Comparison of ENCODE assay signal across 14 mouse cellular contexts in the genomic region with DNA sequence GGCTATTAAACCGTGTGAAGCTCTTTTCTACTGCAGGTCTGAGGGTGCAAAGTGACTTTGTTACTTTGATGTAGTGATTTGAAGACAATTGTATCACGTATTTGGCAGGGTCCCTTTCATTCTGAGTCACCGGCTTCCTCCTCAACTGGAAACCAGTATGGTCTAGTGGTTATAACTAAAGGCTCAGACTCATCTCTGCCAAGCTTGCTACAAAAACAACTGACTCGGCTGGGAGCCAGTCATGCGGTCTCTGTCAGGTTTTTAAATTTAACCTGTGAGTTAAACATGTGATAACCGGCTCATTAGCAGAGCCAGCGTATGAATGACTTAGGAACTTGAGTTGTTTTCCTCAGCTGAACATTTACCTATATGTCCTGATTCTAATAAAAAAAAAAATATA. TPM values are rescaled to one million over a fixed set of nuclear protein-coding genes. Genes with fewer than 3 reads are reported as not detected.
DNase-seq lines count a peak whose midpoint lies in the region; ATAC-seq lines count a peak whose summit lies in the region.
"Had no signal": no experiment of that assay in that cellular context is flagged by ENCODE, and none has a peak within 500 bp of the region (broad histone marks: within the 10 kb centered on the region; RNA-seq: fewer than 3 reads in every experiment).

No protein-coding gene starts in this region.

- peaks cover 86% of the 10 kb centered on the region for H3K79me2 ChIP-seq in macrophage (ENCODE audit: inconsistent target)

- H3K9me3 ChIP-seq in midbrain, embryonic 13.5 days: no peaks in the 10 kb centered on the region
- H3K9me3 ChIP-seq: limb, embryonic 13.5 days; neural tube, embryonic 12.5 days had no signal

- H3K4me2 ChIP-seq in midbrain, embryonic 13.5 days (replicated peaks): no peak overlapping the region
- H3K4me2 ChIP-seq: limb, embryonic 13.5 days; neural tube, embryonic 12.5 days had no signal

- H3K36me3 ChIP-seq in macrophage (ENCODE audit: inconsistent target): peaks cover 15% of the 10 kb centered on the region; the same call in 1 of the 2 replicates
- peaks cover 6% of the 10 kb centered on the region; the same call in 1 of the 2 replicates for H3K36me3 ChIP-seq in midbrain, embryonic 13.5 days

- peak; percentile 71 for DNase-seq in heart, adult 8-10 months (ENCODE audit: low spot score)
- no peak for DNase-seq in heart, postnatal 25 days (ENCODE audit: low spot score)
- DNase-seq in thymus, postnatal 25 days: no peak
- DNase-seq: gastrocnemius, postnatal 10 days; lung, postnatal 10 days had no signal

- no peak overlapping the region for H3K9ac ChIP-seq in midbrain, embryonic 13.5 days (replicated peaks)
- H3K9ac ChIP-seq: limb, embryonic 13.5 days; neural tube, embryonic 12.5 days had no signal

- H3K4me1 ChIP-seq in midbrain, embryonic 13.5 days (replicated peaks): no peaks in the 10 kb centered on the region
- H3K4me1 ChIP-seq: limb, embryonic 13.5 days; neural tube, embryonic 12.5 days had no signal

- peak overlapping the region; percentile 84 for H3K27ac ChIP-seq in macrophage
- H3K27ac ChIP-seq in midbrain, embryonic 13.5 days: no peak overlapping the region
- H3K27ac ChIP-seq: kidney, postnatal 0 days; limb, embryonic 13.5 days; neural tube, embryonic 12.5 days had no signal

- H3K4me3 ChIP-seq in macrophage (ENCODE audit: inconsistent target): no peak overlapping the region
- no peak overlapping the region for H3K4me3 ChIP-seq in midbrain, embryonic 13.5 days (replicated peaks)
- H3K4me3 ChIP-seq: erythroblast, embryonic 14.5 days; limb, embryonic 13.5 days; neural tube, embryonic 12.5 days had no signal

- intact Hi-C loops in heart, postnatal 25 days (cut with DNase I): no loop called here

- H3K27me3 ChIP-seq in midbrain, embryonic 13.5 days: no peaks in the 10 kb centered on the region
- H3K27me3 ChIP-seq: limb, embryonic 13.5 days; neural tube, embryonic 12.5 days had no signal

- 60% methylated on average over 7 of the region's 7 CpGs for WGBS in macrophage (ENCODE audit: missing documents)
- WGBS in midbrain, embryonic 13.5 days: 87% methylated on average over 7 of the region's 7 CpGs

- ATAC-seq in CD4-positive, CD25-positive, alpha-beta regulatory T cell, adult 4 months: peak; percentile 95
- 0 out of 2 replicates have a peak, but pooled peaks have one; percentile 25 for ATAC-seq in common myeloid progenitor, adult 5-6 weeks (replicated peaks; ENCODE audit: low read depth, poor library complexity, severe bottlenecking)
- ATAC-seq in midbrain, embryonic 13.5 days: no peak

RNA-seq across cellular contexts. Expression of a gene that starts 26.9 kb away (rescaled TPM):
- 10 to 100 TPM; 22.0 to 32.7 (median 25.8) TPM for total RNA-seq in heart, adult 8-10 months (2022)
- total RNA-seq in heart, postnatal 25 days (2021): 10 to 100 TPM; 25.5 to 29.9 TPM
- 1 to 10 TPM; 4.1 to 6.5 TPM for polyA plus RNA-seq in CD4-positive, CD25-positive, alpha-beta regulatory T cell, adult 4 months (2017; shearing (Covaris generic))
- 53.2 and 68.3 TPM in 2 replicates for total RNA-seq in common myeloid progenitor, adult 5-6 weeks (2017)
- 100 to 1,000 TPM in 13 of 26 experiments, 10 to 100 TPM in 13; 28.8 to 151 (median 99.6) TPM for total RNA-seq in macrophage (2018; cell fraction: chromatin; rRNA removed)
- 10 to 100 TPM; 32.2 to 72.7 (median 51.5) TPM for total RNA-seq in macrophage (2018; cell fraction: cytosol; rRNA removed)
- total RNA-seq in macrophage (2018; cell fraction: nucleus; rRNA removed): 100 to 1,000 TPM in 5 of 26 experiments, 10 to 100 TPM in 21; 45.1 to 176 (median 89.0) TPM
- polyA plus RNA-seq in macrophage (2018): 34.0 to 83.1 TPM (median 76.6 TPM) in 3 replicates
- polyA plus RNA-seq in midbrain, embryonic 13.5 days (2015; fragmentation: Nextera tagmentation; extraction: Ambion mirVana): 12.9 and 13.4 TPM in 2 replicates

RNA-seq across cellular contexts. Expression of a gene that starts 26.9 kb away (rescaled TPM):
- total RNA-seq in heart, adult 8-10 months (2022): 1 to 10 TPM; 2.2 to 4.1 (median 3.2) TPM
- 1 to 10 TPM; 3.8 to 4.1 TPM for total RNA-seq in heart, postnatal 25 days (2021)
- polyA plus RNA-seq in CD4-positive, CD25-positive, alpha-beta regulatory T cell, adult 4 months (2017; shearing (Covaris generic)): under 1 TPM; 0.48 to 0.98 TPM
- total RNA-seq in common myeloid progenitor, adult 5-6 weeks (2017): 4.2 and 7.4 TPM in 2 replicates
- 10 to 100 TPM in 23 of 26 experiments, 1 to 10 TPM in 3; 7.2 to 72.1 (median 20.8) TPM for total RNA-seq in macrophage (2018; cell fraction: chromatin; rRNA removed)
- 10 to 100 TPM; 13.4 to 41.9 (median 20.7) TPM for total RNA-seq in macrophage (2018; cell fraction: cytosol; rRNA removed)
- total RNA-seq in macrophage (2018; cell fraction: nucleus; rRNA removed): 100 to 1,000 TPM in 2 of 26 experiments, 10 to 100 TPM in 24; 17.4 to 114 (median 41.6) TPM
- 15.4 to 26.6 TPM (median 23.8 TPM) in 3 replicates for polyA plus RNA-seq in macrophage (2018)
- 0.31 and 0.36 TPM in 2 replicates for polyA plus RNA-seq in midbrain, embryonic 13.5 days (2015; fragmentation: Nextera tagmentation; extraction: Ambion mirVana)
- polyA plus RNA-seq: erythroblast, embryonic 14.5 days had no signal

RNA-seq across cellular contexts. Expression of a gene that starts 53.6 kb away (rescaled TPM):
- total RNA-seq in heart, adult 8-10 months (2022): not detected
- total RNA-seq in heart, postnatal 25 days (2021): not detected
- not detected for polyA plus RNA-seq in CD4-positive, CD25-positive, alpha-beta regulatory T cell, adult 4 months (2017; shearing (Covaris generic))
- total RNA-seq in common myeloid progenitor, adult 5-6 weeks (2017): not detected in 2 replicates
- total RNA-seq in macrophage (2018; cell fraction: chromatin; rRNA removed): under 1 TPM in 1 of 26 experiments, not detected in 25; 0.99 TPM
- not detected for total RNA-seq in macrophage (2018; cell fraction: cytosol; rRNA removed)
- under 1 TPM in 3 of 26 experiments, not detected in 23; 0.60 to 0.65 (median 0.63) TPM for total RNA-seq in macrophage (2018; cell fraction: nucleus; rRNA removed)
- polyA plus RNA-seq in macrophage (2018): not detected in 3 replicates
- polyA plus RNA-seq in midbrain, embryonic 13.5 days (2015; fragmentation: Nextera tagmentation; extraction: Ambion mirVana): 0.31 TPM in 1 of 2 replicates, not detected in the other
- total RNA-seq: gastrocnemius, postnatal 10 days had no signal
- polyA plus RNA-seq: erythroblast, embryonic 14.5 days; limb, embryonic 13.5 days; neural tube, embryonic 12.5 days; small intestine, adult 2 months had no signal
